Mouse (Mus musculus) frontal cortex, postnatal 14 days (tissue): ENCODE data around the gene Zfp518b.

Experiments
- DNase-seq, 2 experiments: peaks; one replicate each; pipeline ENCODE4 v3.0.0; 2022; ENCODE audit warnings: low spot score in 2 of 2

Zfp518b gene

GRCm38 (mm10) chr5:38632463-38633449, 51.9 kb downstream of the Zfp518b start:
- peak; percentile 36 to 86 for DNase-seq

DNA sequence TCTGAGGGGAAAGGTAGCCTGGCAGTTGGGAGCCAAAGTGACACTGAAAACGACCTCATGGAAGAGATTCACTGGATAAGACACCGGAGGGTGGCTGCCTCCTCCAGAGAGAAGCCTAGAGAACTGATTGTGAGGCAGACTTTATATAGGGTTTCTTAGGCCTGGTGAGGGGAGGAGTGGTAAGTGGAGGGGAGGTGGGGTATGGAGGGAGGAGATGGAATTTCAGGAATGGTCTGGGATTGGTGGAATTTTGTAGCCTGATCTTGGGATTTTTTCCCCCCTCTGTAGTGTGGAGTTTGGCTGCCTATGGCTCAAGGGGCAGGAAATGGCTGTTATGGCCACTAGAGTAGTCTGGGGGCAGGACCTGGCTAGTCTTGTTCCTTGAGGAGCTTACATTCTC, 56.6 kb downstream of the Zfp518b start:
- no peak for DNase-seq

GRCm38 (mm10) chr5:38626883-38627282, 57.7 kb downstream of the Zfp518b start:
- no peak for DNase-seq

- peak in 1 of 2 experiments; percentile 67 for DNase-seq
Observed at GRCm38 (mm10) chr5:38620783-38621182, 63.8 kb downstream of the Zfp518b start.

GRCm38 (mm10) chr5:38618908-38619307, 65.7 kb downstream of the Zfp518b start:
- DNase-seq, result no peak
